Mouse (Mus musculus) kidney, embryonic 15.5 days (tissue): ENCODE measurements around the gene Dand5. TPM values are rescaled to one million over a fixed set of nuclear protein-coding genes. Genes with fewer than 3 reads are reported as not detected.
"Not testable (repeated sequence)": the region's sequence is repeated elsewhere in the genome, so short reads cannot be mapped to it uniquely, and the experiment has no call there.

Experiments used
- ATAC-seq: fragments of 200-750 bp; cut with Nextera tagmentation; replicated peaks from 2 replicates; pipeline ENCODE4 v1.8.0; 2017; ENCODE audit warnings: moderate TSS enrichment; ENCODE audit not compliant: low FRiP score
- H3K27ac ChIP-seq: fragments of 300-500 bp; sonication (generic); 2 replicates; pipeline ENCODE4 v1.5.1; 2015; ENCODE audit warnings: mild to moderate bottlenecking, inconsistent platforms
- H3K27me3 ChIP-seq: fragments of 300-500 bp; sonication (generic); 2 replicates; pipeline ENCODE4 v1.6.1; 2015; ENCODE audit warnings: inconsistent platforms
- H3K36me3 ChIP-seq: fragments of 300-500 bp; sonication (generic); 2 replicates; pipeline ENCODE4 v1.6.1; 2015; ENCODE audit warnings: inconsistent platforms
- H3K4me1 ChIP-seq: fragments of 300-500 bp; sonication (generic); 2 replicates; pipeline ENCODE4 v1.6.1; 2015; ENCODE audit warnings: inconsistent platforms
- H3K4me2 ChIP-seq: fragments of 300-500 bp; sonication (generic); 2 replicates; pipeline ENCODE4 v1.6.1; 2015; ENCODE audit warnings: moderate library complexity, mild to moderate bottlenecking, inconsistent platforms
- H3K4me3 ChIP-seq: fragments of 300-500 bp; sonication (generic); replicated peaks from 2 replicates; pipeline ENCODE4 v1.5.1; 2015; ENCODE audit warnings: mild to moderate bottlenecking, inconsistent platforms
- H3K9ac ChIP-seq: fragments of 300-500 bp; sonication (generic); 2 replicates; pipeline ENCODE4 v1.6.1; 2015; ENCODE audit warnings: mild to moderate bottlenecking, inconsistent platforms
- H3K9me3 ChIP-seq: fragments of 300-500 bp; sonication (generic); replicated peaks from 2 replicates; pipeline ENCODE4 v1.6.1; 2016; ENCODE audit warnings: inconsistent platforms
- WGBS: fragments of 180-500 bp; shearing (Covaris S2); methylation state at CpG from one replicate; pipeline ENCODE4 v1.1.7; 2015; ENCODE audit warnings: mixed read lengths; 5-methylcytosine and 5-hydroxymethylcytosine counted together
- polyA plus RNA-seq: library from polyadenylated mRNA; unstranded; fragments of >200 nt; fragmentation: Nextera tagmentation; extraction: Ambion mirVana; gene quantifications from 2 replicates; pipeline ENCODE4 v1.2.1, GENCODE M21; 2015

The Dand5 gene
- polyA plus RNA-seq, 1 experiment from 2014 or later, result 7.0 TPM

- Histone ChIP-seq H3K27me3 (no peaks in the 10 kb centered on the region), H3K4me3 (peak overlapping the region; percentile 89), H3K4me1 (peaks cover 41% of the 10 kb centered on the region), H3K36me3 (peaks cover 37% of the 10 kb centered on the region), H3K9ac (peak overlapping the region; percentile 96), H3K27ac (peak overlapping the region; percentile 94), H3K9me3 (no peaks in the 10 kb centered on the region), H3K4me2 (peak overlapping the region; percentile 68)
- peak; percentile 59 for ATAC-seq
- WGBS, result under 1% methylated on average over 57 of the region's 59 CpGs
Measured at GRCm38 (mm10) chr8:84832034-84832717, 9.6 kb upstream of the Dand5 start.

DNA sequence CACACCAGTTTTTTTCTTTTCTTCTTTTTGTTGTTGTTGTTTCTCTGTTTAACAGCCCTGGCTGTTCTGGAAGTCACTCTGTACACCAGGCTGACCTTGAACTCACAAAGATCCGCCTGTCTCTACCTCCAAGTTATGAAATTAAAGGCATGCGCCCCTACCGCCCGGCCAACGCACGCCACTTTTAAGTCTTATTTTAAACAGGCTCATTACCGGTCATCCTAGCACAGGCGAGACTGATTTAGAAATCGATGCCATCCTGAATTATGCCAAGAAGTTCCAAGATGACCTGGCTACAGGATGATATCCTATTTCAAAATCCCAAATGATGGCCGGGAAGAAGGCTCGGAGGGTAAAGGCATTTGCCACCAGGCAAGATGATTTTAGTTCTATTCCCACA, 8.9 kb upstream of the Dand5 start, which contains the start of gene Gadd45gip1:
TSS of gene Gadd45gip1 (plus strand) at position 33 of the 400 bp plus-strand sequence.
- H3K4me3 ChIP-seq, result peak within 1 kb of the TSS; percentile 89
- H3K27ac ChIP-seq, result peak within 1 kb of the TSS; percentile 94
- peak within 1 kb of the TSS; percentile 68 for H3K4me2 ChIP-seq
- peak within 1 kb of the TSS; percentile 96 for H3K9ac ChIP-seq
- no peaks in the 10 kb centered on the region for H3K9me3 ChIP-seq
- peaks cover 34% of the 10 kb centered on the region for H3K4me1 ChIP-seq
- no peaks in the 10 kb centered on the region for H3K27me3 ChIP-seq
- 82% methylated on average over 11 of the region's 11 CpGs for WGBS
- ATAC-seq, result no peak
- peaks cover 31% of the 10 kb centered on the region for H3K36me3 ChIP-seq

DNA sequence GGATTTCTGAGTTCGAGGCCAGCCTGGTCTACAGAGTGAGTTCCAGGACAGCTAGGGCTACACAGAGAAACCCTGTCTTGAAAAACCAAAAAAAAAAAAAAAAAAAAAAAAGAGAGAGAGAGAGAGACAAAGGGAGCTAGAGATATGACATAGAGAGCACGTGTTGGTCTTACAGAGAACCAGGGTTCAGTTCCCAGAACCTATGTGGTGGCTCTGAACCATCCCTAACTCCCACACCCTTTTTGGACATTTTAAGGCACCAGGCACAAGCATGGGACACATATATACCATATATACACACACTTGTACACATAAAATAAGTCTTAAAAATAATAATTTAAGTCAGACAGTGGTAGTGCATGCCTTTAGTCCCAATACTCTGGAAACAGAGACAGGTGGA, 3.9 kb upstream of the Dand5 start:
- H3K4me2 ChIP-seq, H3K27me3 ChIP-seq, H3K4me3 ChIP-seq, H3K27ac ChIP-seq, H3K9ac ChIP-seq, ATAC-seq, H3K9me3 ChIP-seq, H3K36me3 ChIP-seq: not testable (repeated sequence)
- peaks cover 10% of the 10 kb centered on the region for H3K4me1 ChIP-seq
- 92% methylated on average over 2 of the region's 2 CpGs for WGBS

DNA sequence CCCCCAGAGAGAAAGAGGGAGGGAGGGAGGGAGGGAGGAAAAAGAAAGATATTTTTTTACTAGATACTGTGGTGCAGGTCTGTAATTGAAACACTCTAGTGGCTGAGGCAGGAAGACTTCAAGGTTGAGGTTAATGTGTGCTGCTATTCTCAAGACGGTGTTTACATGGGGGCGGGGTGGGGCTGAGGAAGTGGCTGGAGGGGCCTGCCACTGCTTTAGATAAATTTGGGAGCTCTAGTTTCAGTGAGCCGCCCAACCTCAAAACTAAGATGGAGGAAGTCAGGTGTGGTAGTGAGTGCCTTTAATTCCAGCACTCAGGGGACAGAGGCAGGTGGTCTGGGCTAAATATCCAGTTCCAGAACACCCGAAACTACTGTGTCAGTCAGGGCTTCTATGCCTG, 3.0 kb upstream of the Dand5 start:
- Histone ChIP-seq H3K4me1 (peaks cover 9% of the 10 kb centered on the region), H3K36me3 (no peaks in the 10 kb centered on the region), H3K9me3 (no peaks in the 10 kb centered on the region), H3K27me3 (no peaks in the 10 kb centered on the region), H3K27ac (no peak overlapping the region), H3K4me2 (no peak overlapping the region), H3K9ac (no peak overlapping the region), H3K4me3 (no peak overlapping the region)
- ATAC-seq, result no peak
- WGBS, result 56% methylated on average over 4 of the region's 4 CpGs

- 1% methylated on average over 18 of the region's 18 CpGs for WGBS
- peak; percentile 80 for ATAC-seq
Measured at GRCm38 (mm10) chr8:84823653-84824052, 1.0 kb upstream of the Dand5 start.

GRCm38 (mm10) chr8:84816117-84816516, 6.5 kb downstream of the Dand5 start:
- Histone ChIP-seq H3K4me1 (peaks cover 20% of the 10 kb centered on the region), H3K9ac (no peak overlapping the region), H3K4me3 (no peak overlapping the region), H3K4me2 (no peak overlapping the region), H3K27me3 (peaks cover 40% of the 10 kb centered on the region), H3K9me3 (no peaks in the 10 kb centered on the region), H3K36me3 (no peaks in the 10 kb centered on the region), H3K27ac (no peak overlapping the region)
- no peak for ATAC-seq
- WGBS, result 77% methylated on average over 17 of the region's 17 CpGs

More at GRCm38 (mm10) chr8:84823653-84824052, 1.0 kb upstream of the Dand5 start:
- peak overlapping the region; percentile 56 for H3K4me2 ChIP-seq
- H3K36me3 ChIP-seq, result no peaks in the 10 kb centered on the region
- H3K27me3 ChIP-seq, result no peaks in the 10 kb centered on the region
- peaks cover 9% of the 10 kb centered on the region for H3K4me1 ChIP-seq
- H3K9ac ChIP-seq, result no peak overlapping the region
- H3K9me3 ChIP-seq, result no peaks in the 10 kb centered on the region
- no peak overlapping the region for H3K27ac ChIP-seq
- peak overlapping the region; percentile 25 for H3K4me3 ChIP-seq

DNA sequence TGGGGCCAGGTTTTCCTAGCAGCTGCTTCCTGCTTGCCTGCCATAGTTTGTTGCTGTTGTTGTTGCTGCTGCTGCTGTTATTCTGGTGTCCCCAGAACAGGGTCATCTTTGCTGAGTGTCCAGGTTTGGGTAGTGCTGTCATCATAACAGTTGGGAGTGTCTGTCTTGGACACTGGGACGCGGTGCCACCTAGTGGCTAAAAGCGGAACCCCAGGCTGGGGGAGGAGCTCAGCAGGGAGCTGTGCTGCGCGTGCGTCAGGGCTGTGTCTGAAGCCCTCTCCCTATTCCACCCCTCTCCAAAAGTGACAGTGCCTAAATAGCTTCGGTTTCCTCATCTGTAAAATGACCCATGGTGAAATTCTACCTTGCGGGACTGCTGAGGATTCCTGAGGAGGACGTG, 7.1 kb downstream of the Dand5 start:
- peak; percentile 77; the same call in 1 of the 2 replicates for ATAC-seq
- H3K9ac ChIP-seq, result no peak overlapping the region
- H3K4me3 ChIP-seq, result no peak overlapping the region
- WGBS, result 12% methylated on average over 9 of the region's 9 CpGs
- peaks cover 25% of the 10 kb centered on the region for H3K4me1 ChIP-seq
- H3K27me3 ChIP-seq, result peaks cover 45% of the 10 kb centered on the region
- H3K4me2 ChIP-seq, result no peak overlapping the region
- no peaks in the 10 kb centered on the region for H3K9me3 ChIP-seq
- no peak overlapping the region for H3K27ac ChIP-seq
- no peaks in the 10 kb centered on the region for H3K36me3 ChIP-seq

DNA sequence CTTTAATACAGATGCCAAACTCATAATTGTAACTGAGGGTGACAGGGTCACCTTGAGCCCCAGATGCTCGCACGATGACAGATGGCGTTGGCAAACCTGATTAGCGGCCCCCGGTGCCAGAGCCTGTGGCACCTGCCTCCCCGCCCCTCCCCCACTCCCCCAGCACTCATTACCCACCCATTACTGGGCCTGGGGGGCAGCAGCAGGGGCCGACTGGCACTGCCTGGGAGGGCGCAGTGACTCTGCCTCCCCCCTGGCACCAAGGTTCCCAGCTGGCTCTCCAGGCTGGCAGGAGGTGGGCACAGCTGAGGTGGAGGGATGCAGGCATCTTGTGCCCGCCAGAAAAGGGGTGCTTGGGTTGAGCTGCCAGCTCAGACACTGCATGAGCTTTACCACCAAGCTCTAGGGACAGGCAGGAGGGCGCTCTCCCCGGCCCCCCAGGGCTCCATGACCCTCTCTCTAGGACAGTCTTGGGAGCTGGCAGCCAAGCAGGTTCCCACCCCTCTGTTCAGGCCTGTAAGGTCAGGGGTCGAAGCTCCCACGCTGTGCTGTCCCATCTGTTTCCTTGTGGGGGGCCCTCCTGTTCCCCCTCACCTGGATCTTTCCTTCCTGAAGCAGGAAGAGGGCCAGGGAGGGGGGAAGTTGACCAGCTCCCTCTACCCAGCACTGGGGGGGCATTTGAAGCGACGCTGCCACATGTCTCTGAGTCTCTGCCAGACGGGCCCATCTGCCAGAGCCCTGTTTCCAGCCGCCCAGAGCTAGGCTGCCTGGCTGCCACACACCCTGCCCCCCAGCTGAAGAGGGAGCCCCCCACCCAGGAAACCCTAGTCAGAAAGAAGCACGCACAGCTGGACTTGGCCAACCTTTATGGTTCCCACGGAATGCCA, 7.8 kb downstream of the Dand5 start:
- ATAC-seq, result peak; percentile 1
- no peak overlapping the region for H3K9ac ChIP-seq
- WGBS, result 50% methylated on average over 19 of the region's 19 CpGs
- peaks cover 52% of the 10 kb centered on the region for H3K27me3 ChIP-seq
- H3K4me2 ChIP-seq, result no peak overlapping the region
- no peak overlapping the region for H3K27ac ChIP-seq
- H3K9me3 ChIP-seq, result no peaks in the 10 kb centered on the region
- no peak overlapping the region for H3K4me3 ChIP-seq
- H3K4me1 ChIP-seq, result peaks cover 27% of the 10 kb centered on the region
- no peaks in the 10 kb centered on the region for H3K36me3 ChIP-seq

DNA sequence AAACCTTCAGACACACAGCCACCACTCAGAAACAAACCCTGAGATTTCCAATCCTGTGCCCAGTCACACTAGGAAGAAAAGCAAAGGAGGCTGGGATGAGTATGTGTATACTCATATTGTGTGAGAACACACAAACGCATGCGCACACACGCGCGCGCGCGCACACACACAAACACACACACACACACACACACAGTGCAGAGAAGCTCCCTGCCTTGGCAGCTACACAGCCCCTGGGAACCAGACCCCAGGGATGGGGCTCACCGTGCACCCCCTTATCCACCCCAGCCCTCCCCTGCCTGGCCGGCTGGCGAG, 8.4 kb downstream of the Dand5 start:
- Histone ChIP-seq H3K27ac (no peak overlapping the region), H3K36me3 (no peaks in the 10 kb centered on the region), H3K4me2 (no peak overlapping the region), H3K4me1 (peaks cover 27% of the 10 kb centered on the region), H3K9me3 (no peaks in the 10 kb centered on the region), H3K27me3 (peaks cover 58% of the 10 kb centered on the region), H3K9ac (no peak overlapping the region), H3K4me3 (no peak overlapping the region)
- WGBS, result 84% methylated on average over 11 of the region's 11 CpGs
- no peak for ATAC-seq

GRCm38 (mm10) chr8:84813830-84814229, 8.8 kb downstream of the Dand5 start:
- no peak overlapping the region for H3K4me3 ChIP-seq
- WGBS, result 85% methylated on average over 3 of the region's 3 CpGs
- H3K27me3 ChIP-seq, result peaks cover 61% of the 10 kb centered on the region
- no peaks in the 10 kb centered on the region for H3K36me3 ChIP-seq
- H3K4me1 ChIP-seq, result peaks cover 27% of the 10 kb centered on the region
- no peak overlapping the region for H3K4me2 ChIP-seq
- no peak for ATAC-seq
- H3K27ac ChIP-seq, result no peak overlapping the region
- H3K9me3 ChIP-seq, result no peaks in the 10 kb centered on the region
- no peak overlapping the region for H3K9ac ChIP-seq

GRCm38 (mm10) chr8:84813059-84813458, 9.6 kb downstream of the Dand5 start:
- H3K4me2 ChIP-seq, result no peak overlapping the region
- ATAC-seq, result no peak
- no peaks in the 10 kb centered on the region for H3K36me3 ChIP-seq
- no peak overlapping the region for H3K27ac ChIP-seq
- H3K9ac ChIP-seq, result no peak overlapping the region
- WGBS, result 2% methylated on average over 5 of the region's 5 CpGs
- H3K4me1 ChIP-seq, result peaks cover 27% of the 10 kb centered on the region
- no peaks in the 10 kb centered on the region for H3K9me3 ChIP-seq
- H3K4me3 ChIP-seq, result no peak overlapping the region
- H3K27me3 ChIP-seq, result peaks cover 69% of the 10 kb centered on the region

- Histone ChIP-seq H3K36me3 (no peaks in the 10 kb centered on the region), H3K4me1 (peaks cover 27% of the 10 kb centered on the region)
Measured at GRCm38 (mm10) chr8:84811303-84811702, 11.3 kb downstream of the Dand5 start.

More at GRCm38 (mm10) chr8:84811303-84811702, 11.3 kb downstream of the Dand5 start:
- no peaks in the 10 kb centered on the region for H3K9me3 ChIP-seq
- no peak overlapping the region; the same call in 1 of the 2 replicates for H3K9ac ChIP-seq
- peak overlapping the region; percentile 39 for H3K4me3 ChIP-seq
- H3K27ac ChIP-seq, result no peak overlapping the region
- peak overlapping the region; percentile 71 for H3K4me2 ChIP-seq
- peaks cover 84% of the 10 kb centered on the region for H3K27me3 ChIP-seq
- no peak for ATAC-seq
- WGBS, result 26% methylated on average over 10 of the region's 10 CpGs
